ENCODE assay signal across 11 mouse cellular contexts in the genomic region with DNA sequence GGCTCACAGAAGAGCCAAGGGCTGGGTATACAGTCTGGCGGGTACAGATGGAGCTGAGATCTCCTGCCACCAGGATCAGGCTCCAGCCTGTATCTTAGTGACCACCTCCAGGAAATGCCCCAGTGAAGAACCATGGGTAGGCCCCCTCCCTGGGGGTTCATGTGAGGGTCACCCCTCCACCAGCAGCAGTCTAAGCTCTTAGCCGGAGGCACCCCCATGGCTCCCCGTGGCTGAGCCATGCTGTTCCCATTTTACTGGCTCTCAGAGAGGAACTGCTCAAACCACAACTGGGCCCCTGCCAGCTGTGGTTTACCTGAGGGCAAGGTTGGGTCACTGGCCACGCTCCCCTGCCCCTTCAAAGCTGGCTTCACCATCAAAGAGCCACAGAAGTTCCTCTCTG. TPM values are rescaled to one million over a fixed set of nuclear protein-coding genes. Genes with fewer than 3 reads are reported as not detected.
DNase-seq lines count a peak whose midpoint lies in the region; ATAC-seq and TF ChIP-seq lines count a peak whose summit lies in the region.
"Had no signal": no experiment of that assay in that cellular context is flagged by ENCODE, and none has a peak within 500 bp of the region (broad histone marks: within the 10 kb centered on the region; RNA-seq: fewer than 3 reads in every experiment).

No protein-coding gene starts in this region.

- no peak overlapping the region for H3K4me3 ChIP-seq in liver, embryonic 14.5 days (ENCODE audit: insufficient read depth in 1 of 2, low read depth in 2 of 2, low read length in 2 of 2)
- H3K4me3 ChIP-seq in liver, embryonic 11.5 days (ENCODE audit: low read depth, low read length): no peak overlapping the region
- peak overlapping the region; percentile 14; the same call in 1 of the 2 replicates for H3K4me3 ChIP-seq in liver, embryonic 16.5 days (ENCODE audit: low read depth, low read length)
- H3K4me3 ChIP-seq in hindbrain, embryonic 14.5 days (replicated peaks; ENCODE audit: low read length): no peak overlapping the region
- H3K4me3 ChIP-seq: embryonic facial prominence, embryonic 12.5 days; lung, embryonic 15.5 days had no signal

- no peak for TF ChIP-seq CTCF in liver, embryonic 14.5 days (IDR thresholded peaks at IDR 0.05; ENCODE audit: low read depth)

- no peaks in the 10 kb centered on the region for H3K27me3 ChIP-seq in liver, embryonic 14.5 days (ENCODE audit: control insufficient read depth, insufficient read depth, low read length)
- no peaks in the 10 kb centered on the region; the same call in 1 of the 2 replicates for H3K27me3 ChIP-seq in liver, embryonic 11.5 days (replicated peaks; ENCODE audit: control insufficient read depth, insufficient read depth, low read length)
- no peaks in the 10 kb centered on the region for H3K27me3 ChIP-seq in liver, embryonic 16.5 days (ENCODE audit: control insufficient read depth, insufficient read depth, low read depth, low read length)
- no peaks in the 10 kb centered on the region for H3K27me3 ChIP-seq in hindbrain, embryonic 14.5 days (ENCODE audit: control insufficient read depth, insufficient read depth, low read length)
- H3K27me3 ChIP-seq: embryonic facial prominence, embryonic 12.5 days; lung, embryonic 15.5 days had no signal

- DNase-seq in liver, embryonic 14.5 days (ENCODE audit: low read depth in 3 of 3, low spot score in 3 of 3): no peak
- DNase-seq in liver, embryonic 11.5 days (ENCODE audit: low spot score): no peak
- peak; percentile 43 for DNase-seq in T-cell, adult 2 months (ENCODE audit: low spot score)
- DNase-seq in spleen, postnatal 4 days (ENCODE audit: low spot score in 2 of 2): peak; percentile 65 to 78
- no peak for DNase-seq in adipocyte (ENCODE audit: low spot score)
- DNase-seq in hindbrain, embryonic 14.5 days (ENCODE audit: low spot score): no peak
- DNase-seq: heart, postnatal 14 days had no signal

- H3K4me2 ChIP-seq in liver, embryonic 14.5 days (ENCODE audit: low read depth): no peak overlapping the region
- H3K4me2 ChIP-seq in liver, embryonic 11.5 days: no peak overlapping the region
- no peak overlapping the region for H3K4me2 ChIP-seq in liver, embryonic 16.5 days (ENCODE audit: low read depth, low read length)
- no peak overlapping the region for H3K4me2 ChIP-seq in hindbrain, embryonic 14.5 days (replicated peaks)
- H3K4me2 ChIP-seq: embryonic facial prominence, embryonic 12.5 days; lung, embryonic 15.5 days had no signal

- H3K9ac ChIP-seq in liver, embryonic 14.5 days (replicated peaks): no peak overlapping the region
- no peak overlapping the region for H3K9ac ChIP-seq in liver, embryonic 11.5 days (ENCODE audit: low read depth, low read length)
- no peak overlapping the region for H3K9ac ChIP-seq in liver, embryonic 16.5 days (ENCODE audit: low read depth, low read length)
- H3K9ac ChIP-seq in hindbrain, embryonic 14.5 days: no peak overlapping the region
- H3K9ac ChIP-seq: embryonic facial prominence, embryonic 12.5 days; lung, embryonic 15.5 days had no signal

- H3K9me3 ChIP-seq in liver, embryonic 14.5 days (ENCODE audit: control insufficient read depth, low read length): no peaks in the 10 kb centered on the region
- no peaks in the 10 kb centered on the region for H3K9me3 ChIP-seq in liver, embryonic 11.5 days (ENCODE audit: control insufficient read depth, low read length)
- no peaks in the 10 kb centered on the region for H3K9me3 ChIP-seq in liver, embryonic 16.5 days (replicated peaks; ENCODE audit: control insufficient read depth, low read length)
- H3K9me3 ChIP-seq in hindbrain, embryonic 14.5 days (ENCODE audit: control insufficient read depth, low read length): no peaks in the 10 kb centered on the region
- H3K9me3 ChIP-seq: embryonic facial prominence, embryonic 12.5 days; lung, embryonic 15.5 days had no signal

- peaks cover 0 to 6% of the 10 kb centered on the region in 2 experiments; a peak in 1 of 4 replicates for H3K4me1 ChIP-seq in liver, embryonic 14.5 days (replicated peaks; ENCODE audit: control insufficient read depth in 2 of 2, insufficient read depth in 2 of 2, low read length in 1 of 2)
- peaks cover 4% of the 10 kb centered on the region for H3K4me1 ChIP-seq in liver, embryonic 11.5 days (replicated peaks; ENCODE audit: control insufficient read depth, insufficient read depth, low read length)
- H3K4me1 ChIP-seq in liver, embryonic 16.5 days (ENCODE audit: control insufficient read depth, low read depth, low read length): peaks cover 3% of the 10 kb centered on the region
- H3K4me1 ChIP-seq in hindbrain, embryonic 14.5 days (replicated peaks; ENCODE audit: control insufficient read depth, insufficient read depth, low read length): no peaks in the 10 kb centered on the region
- H3K4me1 ChIP-seq: embryonic facial prominence, embryonic 12.5 days; lung, embryonic 15.5 days had no signal

- no peaks in the 10 kb centered on the region for H3K36me3 ChIP-seq in liver, embryonic 14.5 days (replicated peaks; ENCODE audit: control insufficient read depth, insufficient read depth, low read depth)
- no peaks in the 10 kb centered on the region for H3K36me3 ChIP-seq in liver, embryonic 11.5 days (ENCODE audit: control insufficient read depth, insufficient read depth, low read length)
- H3K36me3 ChIP-seq in liver, embryonic 16.5 days (ENCODE audit: control insufficient read depth, insufficient read depth): no peaks in the 10 kb centered on the region
- no peaks in the 10 kb centered on the region for H3K36me3 ChIP-seq in hindbrain, embryonic 14.5 days (replicated peaks; ENCODE audit: control insufficient read depth, insufficient read depth)
- H3K36me3 ChIP-seq: embryonic facial prominence, embryonic 12.5 days had no signal

- 0 out of 2 replicates have a peak, but pooled peaks have one; percentile 26 for TF ChIP-seq EP300 in liver, embryonic 14.5 days (IDR thresholded peaks at IDR 0.05; ENCODE audit: low read depth)

- WGBS in liver, embryonic 14.5 days (ENCODE audit: insufficient replicate concordance): 43% methylated on average over 4 of the region's 4 CpGs
- WGBS in liver, embryonic 11.5 days: 69% methylated on average over 4 of the region's 4 CpGs
- 58% methylated on average over 4 of the region's 4 CpGs for WGBS in liver, embryonic 16.5 days (ENCODE audit: insufficient replicate concordance)
- WGBS in hindbrain, embryonic 14.5 days: 82% methylated on average over 4 of the region's 4 CpGs

- ATAC-seq in liver, embryonic 14.5 days (ENCODE audit: insufficient read depth): peak; percentile 19; the same call in 1 of the 2 replicates
- no peak for ATAC-seq in liver, embryonic 11.5 days (replicated peaks; ENCODE audit: low FRiP score)
- no peak for ATAC-seq in liver, embryonic 16.5 days (ENCODE audit: low read depth)
- ATAC-seq in erythroblast, adult 5-6 weeks (replicated peaks; ENCODE audit: low FRiP score, poor library complexity, severe bottlenecking): no peak
- ATAC-seq in hindbrain, embryonic 14.5 days (ENCODE audit: low FRiP score): no peak

- H3K27ac ChIP-seq in liver, embryonic 14.5 days: no peak overlapping the region
- H3K27ac ChIP-seq in liver, embryonic 11.5 days (ENCODE audit: low read depth, low read length): no peak overlapping the region
- no peak overlapping the region for H3K27ac ChIP-seq in liver, embryonic 16.5 days (ENCODE audit: low read length)
- no peak overlapping the region for H3K27ac ChIP-seq in hindbrain, embryonic 14.5 days
- H3K27ac ChIP-seq: embryonic facial prominence, embryonic 12.5 days; lung, embryonic 15.5 days had no signal

RNA-seq across cellular contexts. Expression of gene Tspan15, which starts 41.1 kb away (rescaled TPM):
- polyA plus RNA-seq in liver, embryonic 14.5 days (2012; rRNA removed): 7.3 and 11.0 TPM in 2 replicates
- polyA plus RNA-seq in liver, embryonic 14.5 days (2014; fragmentation: Nextera tagmentation; extraction: Ambion mirVana): 7.3 and 9.8 TPM in 2 replicates
- polyA plus RNA-seq in liver, embryonic 11.5 days (2014; fragmentation: Nextera tagmentation; extraction: Ambion mirVana): 13.8 and 14.1 TPM in 2 replicates
- 10.1 and 12.0 TPM in 2 replicates for polyA plus RNA-seq in liver, embryonic 16.5 days (2015; fragmentation: Nextera tagmentation; extraction: Ambion mirVana)
- total RNA-seq in erythroblast, adult 5-6 weeks (2015; ENCODE audit: low replicate concordance): 0.21 and 11.1 TPM in 2 replicates
- total RNA-seq in erythroblast, adult 5-6 weeks (2017; ENCODE audit: low replicate concordance): 1.6 TPM in 1 of 2 replicates, not detected in the other
- polyA plus RNA-seq in hindbrain, embryonic 14.5 days (2014; fragmentation: Nextera tagmentation; extraction: Ambion mirVana): 14.5 and 14.6 TPM in 2 replicates

RNA-seq across cellular contexts. Expression of gene Fam241b, which starts 46.2 kb away (rescaled TPM):
- 0.24 and 0.27 TPM in 2 replicates for polyA plus RNA-seq in liver, embryonic 14.5 days (2012; rRNA removed)
- 0.20 and 0.51 TPM in 2 replicates for polyA plus RNA-seq in liver, embryonic 14.5 days (2014; fragmentation: Nextera tagmentation; extraction: Ambion mirVana)
- 0.71 and 0.77 TPM in 2 replicates for polyA plus RNA-seq in liver, embryonic 11.5 days (2014; fragmentation: Nextera tagmentation; extraction: Ambion mirVana)
- polyA plus RNA-seq in liver, embryonic 16.5 days (2015; fragmentation: Nextera tagmentation; extraction: Ambion mirVana): 0.55 and 1.1 TPM in 2 replicates
- total RNA-seq in erythroblast, adult 5-6 weeks (2015; ENCODE audit: low replicate concordance): not detected in 2 replicates
- total RNA-seq in erythroblast, adult 5-6 weeks (2017; ENCODE audit: low replicate concordance): not detected in 2 replicates
- polyA plus RNA-seq in hindbrain, embryonic 14.5 days (2014; fragmentation: Nextera tagmentation; extraction: Ambion mirVana): 41.6 TPM in 2 replicates

RNA-seq across cellular contexts. Expression of gene Neurog3, which starts 57.0 kb away (rescaled TPM):
- polyA plus RNA-seq in liver, embryonic 14.5 days (2012; rRNA removed): 0.06 and 0.16 TPM in 2 replicates
- not detected in 2 replicates for polyA plus RNA-seq in liver, embryonic 14.5 days (2014; fragmentation: Nextera tagmentation; extraction: Ambion mirVana)
- not detected in 2 replicates for polyA plus RNA-seq in liver, embryonic 11.5 days (2014; fragmentation: Nextera tagmentation; extraction: Ambion mirVana)
- polyA plus RNA-seq in liver, embryonic 16.5 days (2015; fragmentation: Nextera tagmentation; extraction: Ambion mirVana): 0.14 TPM in 1 of 2 replicates, not detected in the other
- not detected in 2 replicates for total RNA-seq in erythroblast, adult 5-6 weeks (2015; ENCODE audit: low replicate concordance)
- not detected in 2 replicates for total RNA-seq in erythroblast, adult 5-6 weeks (2017; ENCODE audit: low replicate concordance)
- polyA plus RNA-seq in hindbrain, embryonic 14.5 days (2014; fragmentation: Nextera tagmentation; extraction: Ambion mirVana): not detected in 2 replicates
- total RNA-seq: heart, postnatal 14 days had no signal
- polyA plus RNA-seq: lung, embryonic 15.5 days had no signal

Comparison
In these comparisons a context has a peak if more than half of its experiments do, and no peak if none do; other contexts are left out.
1. DNase-seq: peak in T-cell, adult 2 months (single experiment) and spleen, postnatal 4 days (2 of 2); none in liver, embryonic 14.5 days (0 of 3), liver, embryonic 11.5 days (single experiment), adipocyte (single experiment) and hindbrain, embryonic 14.5 days (single experiment).
2. RNA of gene Fam241b, which starts 46.2 kb away (polyA plus RNA-seq): 41.6 TPM in hindbrain, embryonic 14.5 days; 0.55 to 1.1 TPM in liver, embryonic 16.5 days, 0.71 to 0.77 TPM in liver, embryonic 11.5 days and 0.20 to 0.51 TPM in liver, embryonic 14.5 days; every median in the first group is over 10 times any median in the second.